Mouse (Mus musculus) forebrain, embryonic 10.5 days (tissue): ENCODE results near the gene Dzip1. TPM values are rescaled to one million over a fixed set of nuclear protein-coding genes. Genes with fewer than 3 reads are reported as not detected.

ENCODE experiments used
- DNase-seq: peaks from one replicate; pipeline ENCODE4 v3.0.0-alpha.2; 2017; ENCODE audit warnings: low spot score; ENCODE audit errors: extremely low spot score
- H3K27ac ChIP-seq: fragments of 300-500 bp; sonication (generic); 2 replicates; pipeline ENCODE4 v1.5.1; 2016; ENCODE audit warnings: mild to moderate bottlenecking
- H3K27me3 ChIP-seq: fragments of 300-500 bp; sonication (generic); 2 replicates; pipeline ENCODE4 v1.6.1; 2016; ENCODE audit warnings: mild to moderate bottlenecking; ENCODE audit not compliant: poor library complexity, severe bottlenecking
- H3K36me3 ChIP-seq: fragments of 300-500 bp; sonication (generic); replicated peaks from 2 replicates; pipeline ENCODE4 v1.6.1; 2016; ENCODE audit warnings: mild to moderate bottlenecking, moderate library complexity
- H3K4me1 ChIP-seq: fragments of 300-500 bp; sonication (generic); 2 replicates; pipeline ENCODE4 v1.6.1; 2016
- H3K4me3 ChIP-seq: fragments of 300-500 bp; sonication (generic); 2 replicates; pipeline ENCODE4 v1.5.1; 2016; ENCODE audit warnings: mild to moderate bottlenecking, moderate library complexity
- H3K9me3 ChIP-seq: fragments of 300-500 bp; sonication (generic); 2 replicates; pipeline ENCODE4 v1.6.1; 2016; ENCODE audit warnings: mild to moderate bottlenecking, moderate library complexity
- WGBS: fragments of 180-500 bp; shearing (Covaris S2); methylation state at CpG from one replicate; pipeline ENCODE4 v1.1.7; 2016; 5-methylcytosine and 5-hydroxymethylcytosine counted together
- polyA plus RNA-seq: library from polyadenylated mRNA; unstranded; fragments of >200 nt; fragmentation: Nextera tagmentation; extraction: Ambion mirVana; gene quantifications from 2 replicates; pipeline ENCODE4 v1.2.1, GENCODE M21; 2016

The Dzip1 gene
- polyA plus RNA-seq, 1 experiment from 2014 or later: 13.9 TPM

DNA sequence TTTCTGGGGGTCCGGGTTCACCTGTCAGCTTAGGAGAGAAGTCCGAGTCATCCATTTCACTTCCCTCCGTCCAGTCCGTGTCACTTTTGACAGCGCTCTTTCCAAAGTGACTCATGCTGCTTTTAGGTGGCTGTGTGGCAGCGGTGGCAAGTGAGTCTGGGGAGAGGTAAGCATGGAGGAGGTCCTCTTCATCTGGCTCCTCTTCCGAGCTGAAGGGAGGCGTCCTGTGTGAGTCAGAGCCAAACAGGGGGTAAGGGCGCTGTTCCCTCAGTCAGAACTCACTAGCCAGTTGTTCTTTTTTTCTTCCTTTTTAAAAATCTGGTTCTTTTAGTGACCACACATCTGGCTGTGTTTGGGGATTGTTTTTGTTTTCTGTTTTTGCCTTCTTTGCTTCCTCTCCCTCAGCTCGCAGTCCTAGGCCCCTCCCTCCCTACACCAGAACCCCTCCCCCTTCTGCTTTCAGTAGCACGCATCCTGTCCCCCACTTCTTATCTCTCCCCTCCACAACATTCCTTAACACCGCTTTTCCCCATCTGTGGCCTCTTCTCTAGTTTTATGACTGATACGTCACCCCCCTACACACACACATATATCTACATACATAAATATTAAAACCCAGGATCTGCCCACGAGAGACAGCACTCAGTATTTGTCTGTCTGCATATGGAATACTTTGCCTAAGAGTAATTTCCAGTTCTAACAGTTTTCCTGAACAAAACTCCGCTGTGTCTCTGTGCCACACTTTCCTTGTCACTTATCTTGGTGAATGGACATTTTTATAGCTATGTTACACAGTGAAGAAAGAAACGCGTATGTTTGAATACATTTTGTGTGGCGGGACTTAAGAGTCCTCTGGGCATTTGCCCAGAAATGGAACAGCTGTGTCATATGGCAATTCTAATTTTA, 41.7 kb downstream of the Dzip1 start:
- Histone ChIP-seq H3K4me1 (no peaks in the 10 kb centered on the region), H3K36me3 (peaks cover 96% of the 10 kb centered on the region), H3K27ac (no peak overlapping the region), H3K27me3 (no peaks in the 10 kb centered on the region), H3K9me3 (no peaks in the 10 kb centered on the region), H3K4me3 (no peak overlapping the region)
- 92% methylated on average over 18 of the region's 18 CpGs for WGBS
- DNase-seq: no peak

DNA sequence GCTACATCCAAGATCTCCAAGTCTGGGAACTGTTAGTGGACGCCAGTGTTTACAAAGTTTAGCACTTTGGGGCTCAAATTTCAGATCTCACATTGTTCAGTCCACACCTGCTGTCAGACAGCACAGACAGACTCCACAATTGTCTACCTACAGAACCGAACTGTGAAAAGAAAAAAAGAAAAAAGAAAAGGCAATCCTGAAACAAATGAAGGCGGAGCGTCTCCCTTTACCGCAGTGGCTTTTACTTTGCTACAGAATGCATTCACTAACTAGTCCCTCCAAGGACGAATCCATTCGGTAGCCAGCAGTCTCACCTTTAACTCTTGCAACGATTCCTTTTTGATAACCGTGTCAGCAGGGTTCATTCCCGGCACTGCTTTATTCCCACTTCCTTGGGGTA, 44.6 kb downstream of the Dzip1 start:
- Histone ChIP-seq H3K27me3 (no peaks in the 10 kb centered on the region), H3K27ac (no peak overlapping the region), H3K4me1 (peaks cover 10% of the 10 kb centered on the region), H3K36me3 (peaks cover 88% of the 10 kb centered on the region), H3K4me3 (no peak overlapping the region), H3K9me3 (no peaks in the 10 kb centered on the region)
- no peak for DNase-seq
- 84% methylated on average over 10 of the region's 10 CpGs for WGBS

DNA sequence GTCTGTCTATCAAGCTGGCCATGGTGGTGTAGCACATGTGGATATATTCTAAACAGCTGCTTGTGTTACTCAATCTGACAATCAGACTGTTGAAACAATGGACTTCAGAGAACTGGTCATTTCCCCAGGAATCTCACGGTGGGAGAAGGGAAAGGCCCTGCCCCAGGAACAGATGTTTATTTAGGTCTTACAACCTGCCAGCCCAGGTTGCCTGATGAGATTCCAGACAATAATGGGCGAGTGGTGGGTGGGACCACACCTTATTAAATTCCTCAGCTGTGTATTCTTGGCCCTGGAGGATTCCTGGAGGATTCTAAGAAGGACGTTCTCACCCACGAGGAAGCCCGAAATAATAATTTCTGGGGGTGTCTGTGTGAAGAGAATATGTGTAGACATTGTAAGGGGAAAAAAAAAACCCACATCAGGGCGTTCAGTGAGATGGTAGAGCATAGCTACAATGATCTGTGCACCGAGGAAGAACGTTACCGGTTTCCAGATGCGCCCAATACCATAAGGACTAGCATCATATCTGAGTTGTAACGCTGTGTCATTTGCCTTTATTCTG, 46.8 kb downstream of the Dzip1 start:
- Histone ChIP-seq H3K36me3 (peaks cover 77% of the 10 kb centered on the region), H3K27me3 (no peaks in the 10 kb centered on the region), H3K9me3 (no peaks in the 10 kb centered on the region), H3K4me1 (peaks cover 10% of the 10 kb centered on the region), H3K27ac (no peak overlapping the region), H3K4me3 (no peak overlapping the region)
- no peak for DNase-seq
- 91% methylated on average over 11 of the region's 11 CpGs for WGBS

DNA sequence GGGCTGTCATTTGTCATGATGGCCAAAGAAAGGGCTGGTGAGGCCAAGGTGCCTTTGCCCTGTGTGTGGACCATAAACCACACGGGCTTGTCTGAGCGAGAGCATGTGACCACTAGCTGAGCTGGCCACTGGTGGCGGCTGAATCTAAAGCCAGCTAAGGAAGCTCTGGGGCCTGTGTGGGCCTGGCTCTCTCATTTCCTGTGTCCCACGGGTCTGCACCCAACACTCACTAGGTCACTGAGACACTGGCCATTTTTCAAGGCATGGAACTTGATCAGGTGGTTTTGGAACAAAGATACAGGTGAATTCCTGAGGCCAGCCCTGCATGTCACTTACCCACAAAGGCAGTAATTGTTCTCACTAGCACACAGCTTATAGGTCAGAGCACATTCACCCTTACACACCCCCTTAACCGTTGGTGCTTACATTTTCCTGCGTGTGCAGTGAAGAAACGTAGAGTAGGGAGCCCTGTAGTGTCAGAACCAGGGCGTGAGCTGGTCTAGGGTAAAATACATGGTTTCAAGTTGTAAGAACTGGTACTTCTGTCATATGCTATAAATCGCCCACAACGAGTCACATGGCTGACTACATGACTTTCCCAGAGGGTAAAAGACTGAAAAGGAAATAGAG, 50.4 kb downstream of the Dzip1 start:
- no peaks in the 10 kb centered on the region for H3K27me3 ChIP-seq
- peaks cover 48% of the 10 kb centered on the region for H3K36me3 ChIP-seq
- H3K9me3 ChIP-seq: no peaks in the 10 kb centered on the region
- DNase-seq: no peak
- 86% methylated on average over 10 of the region's 10 CpGs for WGBS
- H3K27ac ChIP-seq: no peak overlapping the region
- peaks cover 10% of the 10 kb centered on the region for H3K4me1 ChIP-seq
- H3K4me3 ChIP-seq: no peak overlapping the region

DNA sequence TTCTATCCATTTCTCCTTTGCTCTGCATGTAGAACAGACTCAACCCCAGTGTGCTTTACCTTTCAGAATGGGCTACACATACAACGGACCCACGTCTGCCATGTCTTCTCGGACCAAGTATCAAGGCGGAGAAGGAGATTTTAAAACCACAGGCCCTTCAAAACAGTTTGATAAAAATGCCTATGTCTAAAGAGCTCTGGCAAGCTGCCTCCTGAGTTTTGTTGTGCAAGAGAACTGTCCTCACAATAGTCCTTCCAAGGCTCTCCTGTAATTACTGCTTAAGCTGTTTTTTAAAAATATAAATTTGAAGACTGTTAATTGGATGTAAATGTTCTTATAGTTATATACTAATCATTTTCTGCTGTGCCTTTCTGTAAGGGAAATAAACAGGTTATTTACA, 51.1 kb downstream of the Dzip1 start:
- H3K4me1 ChIP-seq: peaks cover 10% of the 10 kb centered on the region
- WGBS: 94% methylated on average over 4 of the region's 4 CpGs
- no peak overlapping the region for H3K4me3 ChIP-seq

DNA sequence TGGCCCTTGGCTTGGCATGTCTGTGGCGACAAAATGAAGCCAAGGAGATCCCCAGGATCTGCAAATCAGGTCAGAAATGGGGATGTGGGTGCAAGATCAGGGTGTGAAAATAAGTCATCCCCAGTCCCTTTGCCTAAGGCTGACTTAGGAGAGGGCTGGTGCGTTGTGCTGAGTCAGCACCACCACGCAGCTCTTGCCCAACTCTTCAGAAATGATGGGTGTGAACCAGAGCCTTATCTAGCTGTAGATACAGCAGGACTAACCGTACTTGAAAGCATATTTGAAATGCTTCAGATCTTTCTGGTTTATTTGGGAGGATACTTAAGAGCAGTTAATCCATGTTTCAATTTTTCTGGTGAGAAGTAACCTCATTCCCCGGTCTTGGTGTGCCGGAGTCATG, 55.5 kb downstream of the Dzip1 start:
- Histone ChIP-seq H3K27me3 (no peaks in the 10 kb centered on the region), H3K4me3 (no peak overlapping the region), H3K9me3 (no peaks in the 10 kb centered on the region), H3K36me3 (peaks cover 7% of the 10 kb centered on the region; the same call in 1 of the 2 replicates), H3K27ac (no peak overlapping the region), H3K4me1 (peaks cover 20% of the 10 kb centered on the region)
- 95% methylated on average over 6 of the region's 6 CpGs for WGBS
- DNase-seq: no peak

More for the DNA sequence above, 51.1 kb downstream of the Dzip1 start:
- Histone ChIP-seq H3K27ac (no peak overlapping the region), H3K36me3 (peaks cover 40% of the 10 kb centered on the region), H3K27me3 (no peaks in the 10 kb centered on the region), H3K9me3 (no peaks in the 10 kb centered on the region)
- DNase-seq: no peak

DNA sequence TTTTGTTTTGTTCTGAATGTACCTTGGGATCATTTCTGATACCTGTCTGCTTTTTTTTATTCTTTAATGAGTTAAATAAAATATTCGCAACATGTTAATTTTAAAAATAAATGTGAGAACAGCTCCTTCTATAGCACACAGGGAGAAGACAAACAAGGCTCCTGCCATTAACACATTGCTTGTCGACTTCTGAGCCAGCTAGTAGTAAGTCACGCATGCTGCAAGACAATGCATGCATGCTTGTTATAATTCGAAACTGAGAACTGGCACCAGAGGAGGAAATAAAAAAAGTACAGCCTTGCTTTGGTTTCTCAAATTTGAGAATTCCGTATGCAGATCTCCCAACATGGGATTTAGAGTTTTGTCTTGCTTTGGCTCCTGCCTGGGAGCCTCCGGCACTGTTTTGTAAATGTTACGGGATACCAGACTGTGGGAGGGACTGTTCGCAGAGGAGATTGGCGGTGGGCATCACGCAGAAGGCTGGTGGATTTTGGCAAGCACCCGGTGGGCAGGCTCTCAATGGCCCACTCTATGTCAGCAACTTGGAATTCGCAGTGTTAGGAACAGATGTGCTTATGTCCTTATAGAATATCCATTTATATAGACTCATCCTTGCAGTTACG, 57.0 kb downstream of the Dzip1 start:
- Histone ChIP-seq H3K36me3 (0 out of 2 replicates have a peak, but pooled peaks cover 3% of the 10 kb centered on the region), H3K9me3 (no peaks in the 10 kb centered on the region), H3K27me3 (0 out of 2 replicates have a peak, but pooled peaks cover 6% of the 10 kb centered on the region), H3K4me1 (peaks cover 20% of the 10 kb centered on the region), H3K4me3 (no peak overlapping the region), H3K27ac (no peak overlapping the region)
- DNase-seq: no peak
- 86% methylated on average over 13 of the region's 13 CpGs for WGBS

DNA sequence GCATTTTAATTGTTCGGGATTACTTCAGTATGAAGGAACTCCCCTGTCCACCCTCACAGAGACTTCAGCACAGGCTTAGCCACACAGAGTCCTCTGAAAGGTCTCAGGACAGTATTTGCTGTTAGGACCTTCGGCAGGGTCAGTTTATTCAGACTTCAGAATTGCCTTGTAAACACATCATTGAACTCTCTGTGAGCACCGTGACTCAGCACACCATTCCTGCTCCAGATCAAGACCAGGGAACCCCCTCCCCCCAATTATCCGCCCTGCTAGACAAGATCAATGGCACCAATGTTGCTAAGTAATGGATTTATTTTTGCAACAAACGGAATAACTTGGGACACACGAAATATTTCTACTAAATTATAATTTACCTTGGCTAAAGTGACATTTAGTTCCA, 57.9 kb downstream of the Dzip1 start:
- Histone ChIP-seq H3K27me3 (0 out of 2 replicates have a peak, but pooled peaks cover 6% of the 10 kb centered on the region), H3K27ac (0 out of 2 replicates have a peak overlapping the region, but pooled peaks have one; percentile 16), H3K9me3 (no peaks in the 10 kb centered on the region), H3K4me3 (no peak overlapping the region), H3K4me1 (peaks cover 20% of the 10 kb centered on the region), H3K36me3 (0 out of 2 replicates have a peak, but pooled peaks cover 2% of the 10 kb centered on the region)
- 56% methylated on average over 6 of the region's 6 CpGs for WGBS
- DNase-seq: peak; percentile 29

DNA sequence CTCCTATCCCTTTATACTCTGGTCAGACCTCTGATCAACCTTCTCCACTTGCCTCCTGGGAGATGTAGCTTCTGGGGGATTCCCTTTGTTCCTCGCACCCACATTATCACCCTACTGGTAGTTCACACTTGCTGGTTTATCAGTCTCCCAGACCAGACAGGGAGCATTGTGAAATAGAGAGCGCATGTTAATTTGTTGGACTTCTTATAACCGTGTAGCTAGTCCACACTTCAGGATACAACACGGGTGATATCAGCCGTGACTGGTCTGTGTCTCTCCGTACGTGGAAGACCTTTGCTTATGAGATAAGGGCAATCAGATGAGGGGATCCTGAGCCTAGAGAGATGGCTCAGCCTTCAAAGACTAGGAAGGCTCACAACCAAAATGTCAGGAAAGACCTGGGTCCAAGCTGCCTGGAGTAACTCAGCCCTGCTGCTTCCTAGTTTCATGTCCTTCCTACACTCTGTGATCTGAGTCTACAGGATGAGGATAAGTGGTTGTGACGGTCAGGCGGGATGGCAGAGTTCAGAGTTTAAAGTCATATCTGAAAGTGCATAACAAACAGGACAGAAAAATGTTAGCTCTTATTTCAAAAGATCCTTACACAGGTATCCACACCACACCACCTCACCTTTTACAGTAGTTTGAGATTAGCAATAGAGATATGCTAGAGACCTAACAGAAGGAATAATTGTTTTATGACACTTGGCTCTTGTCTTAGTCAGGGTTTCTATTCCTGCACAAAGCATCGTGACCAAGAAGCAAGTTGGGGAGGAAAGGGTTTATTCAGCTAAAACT, 59.0 kb downstream of the Dzip1 start:
- no peak overlapping the region for H3K27ac ChIP-seq
- H3K4me3 ChIP-seq: no peak overlapping the region
- peaks cover 20% of the 10 kb centered on the region for H3K4me1 ChIP-seq
- WGBS: 93% methylated on average over 10 of the region's 10 CpGs
- no peaks in the 10 kb centered on the region for H3K36me3 ChIP-seq
- no peaks in the 10 kb centered on the region for H3K9me3 ChIP-seq
- 0 out of 2 replicates have a peak, but pooled peaks cover 6% of the 10 kb centered on the region for H3K27me3 ChIP-seq
- no peak for DNase-seq

DNA sequence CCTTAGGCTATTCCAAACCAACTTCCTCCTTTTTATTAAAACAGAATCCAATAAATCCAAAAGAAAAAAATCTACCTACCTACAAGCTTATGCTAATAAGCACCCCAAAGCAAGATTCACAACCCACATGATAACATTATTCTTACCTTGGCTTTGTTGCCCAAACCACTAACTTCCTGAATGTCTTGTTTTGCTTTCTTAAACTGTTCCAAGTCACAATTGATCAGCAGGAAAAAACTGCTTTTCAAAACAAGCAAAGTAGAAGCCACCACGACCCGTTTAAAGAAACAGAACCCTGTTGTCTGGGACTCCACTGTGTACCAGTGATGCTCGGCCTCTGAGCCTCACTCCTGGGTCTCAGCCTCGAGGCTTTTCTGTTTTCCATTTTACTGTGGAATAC, 60.4 kb downstream of the Dzip1 start:
- 59% methylated on average over 4 of the region's 4 CpGs for WGBS
- no peak for DNase-seq
- no peak overlapping the region for H3K27ac ChIP-seq
- no peaks in the 10 kb centered on the region for H3K36me3 ChIP-seq
- peaks cover 33% of the 10 kb centered on the region for H3K4me1 ChIP-seq
- H3K27me3 ChIP-seq: peaks cover 8% of the 10 kb centered on the region; the same call in 1 of the 2 replicates
- no peaks in the 10 kb centered on the region for H3K9me3 ChIP-seq
- no peak overlapping the region for H3K4me3 ChIP-seq

DNA sequence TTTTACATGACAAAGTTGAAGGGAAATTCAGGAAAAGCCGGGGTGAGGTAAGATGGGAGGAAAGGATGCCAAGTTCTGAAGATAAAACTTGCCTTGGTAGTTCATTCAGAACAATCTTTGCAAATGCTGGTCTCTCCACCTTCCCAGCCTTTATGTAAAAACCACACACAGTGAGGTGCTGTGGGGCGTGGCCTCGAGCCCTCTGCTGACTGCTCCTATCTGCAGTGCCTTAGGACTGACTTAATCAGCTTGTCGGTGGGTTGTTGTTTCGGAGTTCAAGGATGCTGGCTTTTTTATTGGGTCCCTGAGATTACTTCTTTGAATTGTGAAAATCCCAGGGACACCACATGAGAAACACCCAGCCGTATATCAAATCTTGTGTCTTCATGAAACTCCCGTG, 63.0 kb downstream of the Dzip1 start:
- H3K4me3 ChIP-seq: no peak overlapping the region
- WGBS: 63% methylated on average over 7 of the region's 7 CpGs
- no peak overlapping the region for H3K27ac ChIP-seq
- H3K4me1 ChIP-seq: peaks cover 43% of the 10 kb centered on the region
- H3K36me3 ChIP-seq: no peaks in the 10 kb centered on the region
- no peak for DNase-seq
- H3K9me3 ChIP-seq: no peaks in the 10 kb centered on the region
- peaks cover 21% of the 10 kb centered on the region for H3K27me3 ChIP-seq

DNA sequence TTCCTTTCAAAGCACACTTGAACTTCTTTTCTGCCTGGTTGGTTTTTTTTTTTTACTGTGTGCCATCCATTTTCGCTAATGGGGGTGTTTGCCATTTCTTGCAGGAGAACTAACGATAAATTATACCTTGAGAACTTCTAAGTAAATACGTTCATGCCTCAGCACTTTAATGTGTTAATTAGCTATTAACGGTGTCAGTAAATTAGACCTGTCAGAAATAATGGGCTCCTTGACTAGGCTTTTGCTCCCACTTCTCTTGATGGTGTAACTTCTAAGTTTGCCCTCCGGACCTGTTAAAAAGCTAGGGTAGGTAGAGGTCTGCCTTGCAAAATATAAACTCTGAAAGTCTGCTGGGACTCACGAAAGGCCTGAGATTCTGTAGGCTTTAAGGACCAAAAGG, 66.9 kb downstream of the Dzip1 start:
- Histone ChIP-seq H3K27ac (no peak overlapping the region), H3K4me1 (peaks cover 56% of the 10 kb centered on the region), H3K4me3 (no peak overlapping the region), H3K9me3 (no peaks in the 10 kb centered on the region), H3K36me3 (no peaks in the 10 kb centered on the region), H3K27me3 (peaks cover 52% of the 10 kb centered on the region)
- WGBS: 55% methylated on average over 6 of the region's 6 CpGs
- no peak for DNase-seq
